Mouse (Mus musculus) natural killer cell, adult 2 months (primary cell): ENCODE data around the gene Krt24.
"Not testable (repeated sequence)": the region's sequence is repeated elsewhere in the genome, so short reads cannot be mapped to it uniquely, and the experiment has no call there.

Experiments used
- DNase-seq, 2 experiments: peaks; one replicate each; pipeline ENCODE4 v3.0.0; 2022; ENCODE audit warnings: low spot score in 2 of 2

The Krt24 gene

GRCm38 (mm10) chr11:99252671-99253070 is 32.4 kb downstream of the Krt24 start:
- no peak for DNase-seq

- no peak for DNase-seq
Measured at GRCm38 (mm10) chr11:99250666-99251065, 34.4 kb downstream of the Krt24 start.

- DNase-seq: no peak
Measured at GRCm38 (mm10) chr11:99250241-99250640, 34.8 kb downstream of the Krt24 start.

- peak in 1 of 2 experiments; percentile 15 for DNase-seq
Measured at GRCm38 (mm10) chr11:99249115-99249514, 35.9 kb downstream of the Krt24 start.

GRCm38 (mm10) chr11:99247916-99248315 is 37.1 kb downstream of the Krt24 start:
- no peak for DNase-seq

GRCm38 (mm10) chr11:99244519-99244918 is 40.5 kb downstream of the Krt24 start:
- DNase-seq: not testable (repeated sequence)

- peak in 1 of 2 experiments; percentile 21 for DNase-seq
Measured at GRCm38 (mm10) chr11:99243820-99244374, 41.2 kb downstream of the Krt24 start, which contains the start of gene Krt222. Krt222 (minus strand) TSS chr11:99244085.

- no peak for DNase-seq
Measured at GRCm38 (mm10) chr11:99243200-99243819, 41.8 kb downstream of the Krt24 start.

GRCm38 (mm10) chr11:99242056-99242455 is 43.0 kb downstream of the Krt24 start:
- DNase-seq: no peak

- DNase-seq: peak; percentile 47 to 82
Measured at GRCm38 (mm10) chr11:99238468-99238867, 46.6 kb downstream of the Krt24 start.

GRCm38 (mm10) chr11:99231049-99231816 is 53.8 kb downstream of the Krt24 start:
- no peak for DNase-seq

- DNase-seq: peak; percentile 70 to 78
Measured at GRCm38 (mm10) chr11:99230261-99231048, 54.6 kb downstream of the Krt24 start, which contains the start of gene Smarce1. Smarce1 (minus strand) TSS chr11:99231017.
